Mouse (Mus musculus) ovary, postnatal 36 days (tissue): Measurements from ENCODE around the gene Tdrd6.

Experiments used
- DNase-seq: peaks from one replicate; pipeline ENCODE4 v3.0.0; 2022; ENCODE audit warnings: low spot score, mixed read lengths

The Tdrd6 gene

GRCm38 (mm10) chr17:43629496-43630426 lies at the start of gene Tdrd6:
Gene Tdrd6 (minus strand): TSS chr17:43630299.
- peak; percentile 15 for DNase-seq

DNA sequence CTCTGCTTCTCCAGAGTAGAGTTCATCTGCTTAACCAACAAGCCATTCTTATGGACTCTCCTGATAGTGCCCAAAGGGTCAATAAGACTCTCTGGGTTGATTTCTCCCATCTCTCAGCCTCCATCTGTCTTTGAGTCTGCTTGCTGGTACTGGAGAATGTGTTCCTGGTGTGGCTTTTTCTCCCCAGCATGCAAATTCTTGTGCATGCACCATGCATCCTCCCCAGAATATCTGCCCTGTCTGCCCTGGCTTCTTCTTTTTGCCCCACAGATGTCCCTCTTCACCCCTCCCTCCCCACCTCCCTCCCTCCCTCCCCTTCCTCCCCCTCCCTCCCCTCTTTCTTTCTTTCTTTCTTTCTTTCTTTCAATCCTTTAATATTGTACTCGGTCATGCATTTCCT lies 47.2 kb upstream of the Tdrd6 start:
- DNase-seq = no peak

DNA sequence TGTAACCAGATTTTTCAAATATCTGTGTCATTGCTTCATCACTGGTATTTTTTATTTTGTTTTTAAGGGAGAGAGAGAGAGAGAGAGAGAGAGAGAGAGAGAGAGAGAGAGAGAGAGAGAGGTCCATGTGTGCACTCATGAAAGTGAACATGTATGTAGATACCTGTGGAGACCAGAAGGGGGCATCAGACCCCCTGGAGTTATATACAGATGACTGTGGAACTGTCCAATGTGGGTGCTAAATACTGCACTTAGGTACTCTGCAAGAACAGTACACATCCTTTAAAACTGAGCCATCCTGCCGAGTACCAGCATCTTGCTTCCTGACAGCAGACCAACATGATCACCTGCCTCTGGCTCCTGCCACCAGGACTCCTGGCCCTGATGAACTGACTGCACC lies 46.1 kb upstream of the Tdrd6 start:
- no peak for DNase-seq

- no peak for DNase-seq
Observed at GRCm38 (mm10) chr17:43675228-43675627, 45.1 kb upstream of the Tdrd6 start.

DNA sequence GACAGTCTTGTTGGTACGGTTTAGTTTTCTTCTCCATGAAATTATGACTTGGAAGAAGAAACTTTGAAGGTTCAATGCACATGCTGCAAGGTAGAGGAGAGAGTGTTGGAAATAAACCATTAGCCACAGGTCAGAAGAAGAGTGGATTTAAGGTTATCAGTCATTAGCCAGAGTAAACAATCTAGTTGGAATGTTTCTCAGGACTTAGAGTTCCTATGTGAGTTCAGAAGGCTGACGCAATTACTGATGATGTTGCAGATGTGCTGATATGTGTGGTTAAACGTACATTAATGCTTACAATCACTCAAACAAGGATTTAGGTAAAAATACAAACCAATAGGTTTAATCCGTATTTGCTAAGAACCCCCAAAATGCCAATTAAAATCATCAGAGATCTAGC lies 41.8 kb upstream of the Tdrd6 start:
- DNase-seq = no peak

DNA sequence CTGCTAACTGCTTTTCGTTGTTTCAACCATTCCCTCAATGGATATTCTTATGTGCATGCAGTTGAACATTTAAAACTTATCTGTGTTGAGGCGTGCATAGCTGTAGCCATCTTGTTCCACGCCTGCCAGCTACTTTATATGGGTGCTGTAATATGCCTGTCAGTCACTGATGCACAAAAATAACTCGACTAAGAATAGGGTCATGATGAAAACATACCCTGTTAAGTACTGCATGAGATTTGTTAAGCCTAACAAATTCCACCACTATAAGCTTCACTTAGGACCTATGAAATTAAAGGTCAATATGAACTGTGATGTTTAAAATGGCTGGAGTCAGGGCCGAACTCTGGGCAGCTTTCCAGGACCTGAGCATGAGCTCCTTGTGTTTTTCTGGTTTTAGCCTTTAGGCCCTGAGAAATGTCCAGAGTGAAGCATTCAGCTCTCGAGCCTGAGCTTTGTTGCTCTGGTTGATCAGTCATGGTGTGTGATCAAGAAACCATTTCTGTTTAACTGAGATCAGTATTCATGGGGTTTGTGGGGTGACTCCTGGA lies 39.1 kb upstream of the Tdrd6 start:
- DNase-seq = no peak

DNA sequence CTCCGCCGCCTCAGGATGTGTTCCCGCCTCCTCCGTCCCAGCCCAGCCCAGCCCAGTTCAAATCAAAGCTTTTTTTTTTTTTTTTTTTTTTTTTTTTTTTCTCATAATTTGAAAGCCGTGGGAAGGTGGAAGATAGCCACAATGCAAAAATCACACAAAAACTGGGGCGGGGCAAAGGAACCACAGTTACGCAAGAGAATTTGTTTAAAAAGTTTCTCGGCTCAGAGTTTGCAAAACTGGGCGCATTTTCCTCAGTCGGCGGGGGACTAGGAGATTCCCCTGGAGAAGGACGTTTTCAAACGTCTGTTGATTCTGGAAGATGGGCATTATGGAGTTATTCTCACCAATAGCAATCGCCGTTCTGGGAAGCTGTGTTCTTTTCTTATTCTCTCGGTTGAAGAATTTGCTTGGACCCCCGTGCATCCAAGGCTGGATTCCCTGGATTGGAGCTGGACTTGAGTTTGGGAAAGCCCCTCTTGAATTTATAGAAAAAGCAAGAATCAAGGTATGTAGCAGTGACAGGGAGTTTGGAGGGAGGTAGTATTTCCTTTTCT lies 37.3 kb upstream of the Tdrd6 start, which contains the start of gene Cyp39a1:
Gene Cyp39a1 (plus strand): TSS at position 136 of the 554 bp plus-strand sequence.
- DNase-seq = no peak

DNA sequence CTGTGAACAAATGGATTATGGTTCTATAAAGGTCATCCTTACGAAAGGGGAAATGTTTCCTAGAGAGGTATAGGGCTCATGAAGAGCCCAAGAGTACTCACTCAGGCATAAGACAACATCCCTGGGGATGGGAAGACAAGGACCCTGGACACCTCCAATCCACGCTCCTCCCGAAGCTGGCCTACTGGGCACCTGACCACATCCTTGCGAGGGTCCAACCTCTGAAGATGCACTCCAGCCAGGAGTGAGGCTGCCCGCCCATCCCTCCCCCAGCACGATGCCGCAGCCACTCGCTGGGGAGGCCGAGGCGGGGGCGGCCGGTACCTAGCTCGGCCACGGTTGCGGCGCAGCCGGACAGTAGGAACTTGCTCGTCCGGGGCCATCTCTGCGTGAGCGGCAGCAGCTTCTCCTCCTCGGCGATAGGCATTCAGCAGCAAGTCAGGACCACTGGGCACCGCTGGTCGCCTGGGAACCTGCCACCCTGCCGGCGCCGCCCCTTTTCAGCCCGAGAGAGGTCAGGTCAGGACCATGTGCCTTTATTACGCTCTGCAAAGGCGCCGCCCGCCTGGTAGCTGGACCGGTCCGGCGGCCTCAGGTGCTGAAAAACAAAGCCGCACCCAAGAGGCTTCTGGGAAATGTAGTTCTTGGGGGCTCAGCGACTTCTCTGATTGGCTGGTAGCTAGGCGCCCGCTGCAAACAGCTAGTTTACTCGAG lies 36.6 kb upstream of the Tdrd6 start, which contains the start of gene Slc25a27:
Gene Slc25a27 (minus strand): TSS at position 639 of the 714 bp plus-strand sequence.
- DNase-seq = peak; percentile 83

GRCm38 (mm10) chr17:43651314-43652046 lies 21.4 kb upstream of the Tdrd6 start:
- no peak for DNase-seq

DNA sequence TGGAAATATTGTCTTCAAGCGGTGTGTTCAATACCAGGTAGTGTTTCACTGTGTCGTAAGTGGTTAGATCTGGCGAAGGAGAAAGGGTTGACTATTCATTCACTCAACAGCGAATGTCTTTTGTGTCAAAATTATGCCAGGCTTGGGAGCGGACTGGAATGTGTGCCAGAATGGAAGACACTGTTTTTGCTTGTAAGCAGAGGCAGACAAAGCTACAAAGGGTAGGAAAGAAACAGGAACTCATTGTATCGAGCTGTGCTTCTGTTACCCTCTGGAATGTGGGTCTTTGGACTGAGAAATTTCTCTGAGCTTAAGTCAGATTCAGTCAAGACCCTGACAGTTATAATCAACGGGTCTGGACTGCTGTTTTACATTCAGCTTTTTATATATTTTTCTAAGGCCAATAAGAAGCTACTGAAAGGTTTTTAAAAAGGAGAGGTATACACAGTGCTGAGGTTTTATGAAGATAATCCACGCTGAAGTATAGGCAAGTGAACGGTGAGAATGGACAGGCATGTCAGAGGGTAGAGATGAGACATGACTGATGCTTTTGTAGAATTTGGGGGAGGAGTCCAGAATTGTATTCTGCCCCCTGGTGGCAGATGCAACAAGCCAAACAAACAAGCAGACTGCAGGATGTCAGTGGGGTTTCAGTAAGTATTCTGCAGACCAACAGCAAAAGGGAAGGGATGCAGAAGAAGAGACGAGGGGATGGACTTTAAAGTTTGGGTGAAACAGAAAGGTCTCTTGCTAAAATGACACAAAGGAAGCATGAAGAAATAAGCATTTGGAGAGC lies 19.7 kb upstream of the Tdrd6 start:
- no peak for DNase-seq

GRCm38 (mm10) chr17:43646925-43647324 lies 16.8 kb upstream of the Tdrd6 start:
- no peak for DNase-seq

DNA sequence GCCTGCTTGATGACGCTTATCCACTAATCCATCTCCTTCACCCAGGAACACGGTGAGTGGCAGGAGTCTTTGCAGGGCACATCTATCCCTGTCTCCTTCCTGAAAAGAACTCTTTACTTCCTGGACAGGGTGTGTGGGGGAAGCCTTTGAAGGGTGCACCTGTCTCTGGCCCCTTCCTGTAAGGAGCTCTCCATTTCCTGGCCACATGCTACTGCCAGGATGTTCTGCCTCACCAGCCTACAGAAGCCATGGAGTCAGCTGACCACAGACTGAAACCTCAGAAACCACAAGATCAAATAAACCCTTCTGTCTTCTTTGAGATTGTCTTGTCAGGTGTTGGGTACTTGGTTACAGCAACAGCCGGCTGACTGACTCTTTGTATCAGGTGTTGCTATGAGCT lies 15.0 kb upstream of the Tdrd6 start:
- DNase-seq = no peak

DNA sequence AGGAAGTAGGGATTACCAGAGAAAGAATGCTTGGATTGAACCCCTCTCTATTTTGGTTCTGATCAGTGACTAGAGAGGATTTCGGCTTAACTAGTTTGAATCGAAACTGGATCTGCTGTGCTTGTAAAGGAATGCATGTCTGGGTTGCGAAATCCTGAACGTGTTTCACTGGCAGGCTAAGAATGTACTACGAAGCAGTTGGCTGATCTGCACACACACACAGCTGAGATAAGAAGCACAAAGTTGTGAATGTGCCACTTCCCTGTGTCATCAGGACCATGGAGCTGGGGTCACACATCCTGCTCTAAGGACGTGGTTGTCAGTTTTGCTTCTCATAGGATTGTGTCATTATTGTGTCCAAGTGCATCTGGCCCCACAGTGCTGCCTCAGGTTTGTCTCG lies 14.3 kb upstream of the Tdrd6 start:
- no peak for DNase-seq

DNA sequence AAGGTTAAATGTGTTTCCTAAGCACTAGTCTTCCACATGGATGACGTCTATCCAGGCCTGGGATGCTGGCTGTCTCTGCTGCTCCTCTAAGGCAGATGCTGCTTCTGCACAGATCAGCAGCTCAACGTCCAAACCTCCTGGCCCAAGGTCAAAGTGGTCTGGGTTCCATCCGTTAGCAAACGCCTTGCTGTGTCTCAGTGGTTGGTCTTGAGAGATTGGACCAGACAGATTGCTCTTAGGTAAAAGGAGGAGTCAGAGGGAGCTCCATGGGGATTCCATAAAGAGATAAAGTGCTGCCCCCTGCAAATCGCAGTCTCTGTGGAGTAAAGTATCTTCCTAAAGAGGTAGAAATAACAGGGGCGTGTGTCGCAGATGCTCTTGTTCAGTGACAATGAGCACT lies 13.1 kb upstream of the Tdrd6 start:
- DNase-seq = no peak

DNA sequence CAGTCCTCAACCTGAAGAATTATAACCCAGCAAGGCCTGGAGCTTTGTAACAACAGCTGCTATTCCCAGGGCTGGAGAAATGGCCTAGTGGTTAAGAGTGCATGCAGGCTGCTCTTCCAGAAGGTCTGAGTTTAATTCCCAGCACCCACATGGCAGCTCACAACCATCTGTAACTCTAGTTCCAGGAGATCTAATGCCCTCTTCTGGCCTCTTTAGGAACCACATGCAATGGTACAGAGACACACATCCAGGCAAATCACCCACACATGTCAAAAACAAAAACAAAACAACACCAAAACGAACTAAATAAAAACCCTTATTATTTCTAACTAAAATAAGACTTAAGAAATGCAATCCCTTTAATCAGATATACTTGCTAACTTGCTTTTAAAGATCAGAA lies 10.7 kb upstream of the Tdrd6 start:
- no peak for DNase-seq

GRCm38 (mm10) chr17:43637146-43637545 lies 7.0 kb upstream of the Tdrd6 start:
- no peak for DNase-seq

- no peak for DNase-seq
Observed at GRCm38 (mm10) chr17:43630427-43630760, 295 bp upstream of the Tdrd6 start.

DNA sequence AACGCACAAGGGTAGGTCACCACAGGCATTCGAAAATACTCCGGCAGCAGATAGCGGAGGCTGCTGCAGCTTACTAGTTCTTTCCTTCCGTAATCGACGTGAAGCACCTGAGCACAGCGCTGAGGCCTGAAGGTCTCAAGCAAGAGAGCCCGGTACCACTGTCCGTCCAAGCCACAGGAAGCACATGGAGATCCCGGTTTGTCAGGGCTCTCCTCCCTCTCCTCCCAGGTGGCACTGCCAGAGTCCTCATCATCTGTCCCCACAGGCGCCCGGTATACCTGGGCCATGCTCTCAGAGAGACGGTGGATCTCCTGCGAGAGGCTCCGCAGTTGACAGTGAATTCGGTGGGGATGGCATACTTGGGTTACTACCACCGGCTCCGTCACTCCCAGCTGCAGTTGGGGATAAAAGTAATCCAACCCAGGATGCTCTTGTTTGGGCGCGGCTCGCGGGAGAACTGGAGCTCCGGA lies 1.0 kb downstream of the Tdrd6 start:
- no peak for DNase-seq

DNA sequence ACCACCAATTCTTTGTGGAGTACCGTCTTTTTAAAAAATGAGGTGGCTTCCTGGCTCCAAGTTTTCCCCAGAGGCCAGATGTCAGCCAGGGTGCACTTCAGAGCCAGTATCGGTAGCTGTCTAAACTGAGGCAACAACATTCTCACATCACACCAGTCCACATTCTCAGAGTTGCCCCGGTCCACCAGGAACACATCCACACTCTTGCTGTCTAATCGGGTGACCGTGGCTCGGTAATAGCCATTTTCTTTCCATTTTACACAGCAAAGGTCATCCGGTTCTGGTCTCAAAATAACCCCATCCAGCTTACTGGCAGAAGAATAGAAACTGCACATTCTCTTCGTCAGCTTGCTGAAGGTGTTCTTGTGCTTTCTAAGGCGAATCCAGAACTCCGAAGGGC lies 1.9 kb downstream of the Tdrd6 start:
- no peak for DNase-seq

DNA sequence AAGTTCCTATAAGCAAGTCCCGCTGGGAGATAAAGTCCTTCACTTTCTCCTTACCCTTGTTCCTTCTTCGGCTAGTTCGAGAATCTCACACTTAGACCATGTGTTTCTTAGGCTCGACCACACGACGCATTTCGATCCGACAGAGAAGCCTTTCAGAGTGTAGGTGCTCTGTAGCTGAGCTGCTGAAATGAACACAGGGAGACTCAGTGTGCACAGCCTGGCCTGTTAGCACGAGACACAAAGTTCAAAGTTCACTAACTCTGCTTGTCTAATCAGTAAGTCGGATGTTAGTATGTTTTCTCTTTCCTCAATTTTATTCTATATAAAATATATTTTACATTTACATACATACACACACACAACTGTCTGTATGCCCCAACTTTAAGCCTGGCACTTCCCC lies 8.0 kb downstream of the Tdrd6 start:
- no peak for DNase-seq

- DNase-seq = no peak
Observed at GRCm38 (mm10) chr17:43619156-43619555, 10.9 kb downstream of the Tdrd6 start.
